Mouse (Mus musculus) urinary bladder, postnatal 14 days (tissue): Measurements from ENCODE around the gene Teddm2.
A peak's percentile ranks its signal among the peaks of the same experiment; 100 is the strongest.

Source experiments
- DNase-seq: peaks from one replicate; pipeline ENCODE4 v3.0.0; 2021; ENCODE audit warnings: low spot score

Gene Teddm2

DNA sequence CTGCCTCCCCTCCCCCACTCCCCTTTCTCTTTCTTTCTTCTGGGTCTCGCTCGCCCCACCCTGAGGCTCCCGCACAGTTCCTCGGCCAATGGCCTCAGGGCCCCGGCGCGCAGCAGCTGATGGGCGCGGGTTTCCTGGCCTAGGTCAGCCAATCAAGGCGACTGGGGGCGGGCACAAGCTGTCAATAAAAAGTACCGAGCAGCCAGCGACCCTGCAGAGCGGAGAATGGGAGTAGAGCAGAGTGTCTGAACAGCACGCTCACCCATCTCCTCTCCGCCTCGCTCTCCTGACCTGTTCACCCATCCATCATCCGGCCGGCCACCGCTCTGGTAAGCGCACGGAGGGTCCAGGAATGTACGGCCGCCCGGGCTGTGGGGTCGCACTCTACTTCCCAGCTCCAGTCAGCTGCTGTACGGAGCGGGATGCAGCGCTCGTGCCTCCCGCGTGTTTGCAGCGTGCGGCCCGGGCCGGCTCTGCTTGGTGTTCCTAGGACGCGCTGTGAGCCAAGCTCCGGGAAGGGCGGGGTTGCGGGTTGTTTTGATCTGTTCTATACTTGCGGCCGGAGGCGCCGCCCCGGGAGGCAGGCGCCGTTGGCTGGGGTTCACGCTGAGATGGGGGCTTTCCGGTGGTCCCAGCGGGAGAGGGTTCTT lies at the start of gene Teddm2, which contains the start of gene Glul:
TSS of gene Teddm2 (minus strand) at position 498 of the 650 bp plus-strand sequence.
TSS of gene Glul (plus strand) at position 214 of the 650 bp plus-strand sequence.
- peak; percentile 97 for DNase-seq

DNA sequence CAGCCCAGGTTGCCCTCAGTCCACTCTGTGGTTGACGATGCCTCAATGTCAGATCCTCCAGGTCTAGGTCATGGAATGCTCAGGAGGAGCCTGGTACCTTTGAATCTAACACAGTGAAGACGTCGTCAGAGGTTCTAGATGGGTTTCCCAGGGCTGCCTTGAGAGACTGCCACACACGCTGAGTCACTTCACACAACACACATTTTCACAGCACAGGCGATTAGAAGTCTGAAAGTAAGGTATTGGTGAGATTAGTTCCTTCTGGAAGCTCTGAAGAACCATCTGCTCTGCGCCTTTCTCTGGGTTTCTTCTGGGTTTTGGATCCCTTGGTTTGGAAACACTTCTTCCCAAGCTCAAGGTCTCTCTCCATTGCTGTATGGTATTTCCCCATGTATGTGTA lies 47.8 kb upstream of the Teddm2 start:
- DNase-seq, result no peak

DNA sequence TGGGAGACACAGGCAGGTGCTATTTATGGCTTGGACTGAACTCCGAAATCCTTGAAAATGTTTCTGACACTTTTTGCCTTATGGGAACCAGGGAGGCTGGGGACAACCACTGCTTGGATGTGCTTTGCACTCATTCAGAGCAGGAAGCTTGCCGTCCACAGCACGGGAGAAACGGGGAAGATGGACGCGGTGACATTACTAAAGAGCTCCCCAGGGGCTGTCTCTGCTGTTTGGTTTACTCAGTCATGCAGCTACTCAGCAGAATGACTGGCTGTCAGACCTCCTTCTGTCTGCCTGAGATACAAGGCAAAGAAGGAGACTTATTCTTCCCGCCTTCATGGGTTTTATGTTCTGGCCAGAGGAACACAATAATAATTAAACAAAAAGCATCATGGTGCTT lies 46.9 kb upstream of the Teddm2 start:
- DNase-seq, result no peak

DNA sequence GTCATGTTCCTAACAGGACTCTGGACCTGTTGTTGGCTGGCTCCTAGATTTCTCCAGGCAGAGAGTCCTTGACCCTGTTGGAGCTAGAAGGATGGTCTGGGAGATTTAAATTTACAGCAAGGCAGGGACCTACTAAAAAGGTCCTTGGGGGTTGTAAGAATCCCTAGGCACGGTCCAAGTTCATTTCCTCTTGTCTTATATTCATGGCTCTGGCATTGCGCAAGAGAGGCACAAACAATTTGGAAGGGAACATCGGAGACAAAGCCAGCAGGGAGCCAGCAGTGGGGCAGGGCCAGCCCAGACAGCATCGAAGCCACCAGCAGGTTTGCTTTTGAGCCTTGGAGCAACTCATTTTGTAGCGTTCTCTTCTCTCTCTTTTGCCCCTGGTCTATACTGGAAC lies 45.2 kb upstream of the Teddm2 start:
- no peak for DNase-seq

DNA sequence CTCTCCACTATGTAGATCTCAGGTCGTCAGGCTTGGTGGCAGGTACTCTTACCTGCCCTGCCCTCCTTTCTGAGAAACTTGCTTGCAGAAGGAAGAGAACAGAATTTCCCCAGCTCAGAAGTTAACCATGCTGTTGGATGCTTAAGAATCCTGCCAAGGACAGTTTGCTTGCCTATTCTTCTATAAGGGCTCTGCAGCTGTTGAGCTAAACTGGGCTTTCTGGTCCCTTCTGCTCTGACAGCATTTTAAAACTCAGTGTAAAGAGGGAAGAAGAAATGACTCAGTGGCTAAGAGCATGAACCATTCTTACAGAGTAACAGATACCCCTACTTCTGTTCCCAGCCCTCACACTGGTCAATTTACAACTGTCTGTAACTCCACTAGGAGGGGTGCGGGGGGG lies 41.0 kb upstream of the Teddm2 start:
- no peak for DNase-seq

DNA sequence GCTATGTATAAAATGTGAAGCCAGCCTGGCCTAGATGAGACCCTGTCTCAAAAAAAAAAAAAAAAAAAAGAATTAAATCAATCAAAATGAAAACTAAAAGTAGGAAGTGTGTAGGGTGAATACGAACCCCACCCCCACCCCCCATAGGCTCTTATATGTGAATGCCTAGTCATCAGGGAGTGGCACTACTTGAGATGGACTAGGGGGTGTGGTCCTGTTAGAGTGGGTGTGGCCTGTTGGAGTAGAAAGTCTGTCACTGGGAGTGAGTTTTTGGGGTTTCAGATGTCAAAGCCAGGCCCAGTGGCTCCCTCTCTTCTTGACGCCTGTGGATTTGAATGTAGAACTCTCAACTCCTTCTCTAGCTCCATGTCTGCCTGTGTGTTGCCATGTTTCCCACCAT lies 37.0 kb upstream of the Teddm2 start:
- DNase-seq, result no peak

DNA sequence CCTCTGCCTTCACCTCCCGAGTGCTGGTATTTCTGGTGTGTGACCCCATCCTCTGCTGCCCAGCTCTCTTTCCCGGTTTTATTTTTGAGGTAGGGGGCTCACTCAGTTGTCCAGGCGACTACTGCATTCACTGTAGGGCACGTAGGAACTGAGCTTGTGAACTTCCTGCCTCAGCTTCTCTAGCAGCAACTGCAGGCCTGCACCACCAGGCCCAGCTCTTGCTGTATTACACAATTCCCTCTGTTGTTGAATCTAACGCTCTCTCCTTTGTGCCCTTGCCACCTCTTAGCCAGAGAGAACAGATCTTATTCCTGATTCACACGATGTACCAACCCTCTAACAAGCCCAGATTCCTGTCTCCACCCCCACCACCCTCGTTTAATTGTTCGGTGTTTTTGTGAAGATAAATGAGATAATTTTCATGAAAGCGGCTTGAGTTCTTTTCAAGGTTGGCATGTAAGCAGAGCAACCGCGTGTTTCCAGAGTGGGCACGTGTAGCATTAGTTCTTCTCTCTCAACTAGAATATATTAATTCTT lies 35.9 kb upstream of the Teddm2 start:
- DNase-seq, result no peak

DNA sequence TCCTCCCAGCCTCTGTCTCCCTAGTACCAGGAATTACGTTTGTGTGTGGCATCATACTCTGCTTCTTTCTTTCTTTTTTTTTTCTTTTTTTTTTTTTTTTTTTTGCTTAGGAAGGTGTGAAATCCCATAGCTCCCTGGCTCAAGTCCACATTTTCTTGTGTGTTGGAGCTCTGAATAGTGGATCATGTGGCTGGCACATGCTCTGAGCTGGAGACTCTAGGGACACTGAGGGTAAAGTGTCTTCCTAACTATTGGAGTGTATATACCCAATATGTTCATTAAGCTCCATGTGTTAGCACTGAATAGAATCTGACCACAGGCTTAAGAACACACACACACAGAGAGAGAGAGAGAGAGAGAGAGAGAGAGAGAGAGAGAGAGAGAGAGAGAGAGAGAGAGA lies 33.7 kb upstream of the Teddm2 start:
- DNase-seq, result no peak

DNA sequence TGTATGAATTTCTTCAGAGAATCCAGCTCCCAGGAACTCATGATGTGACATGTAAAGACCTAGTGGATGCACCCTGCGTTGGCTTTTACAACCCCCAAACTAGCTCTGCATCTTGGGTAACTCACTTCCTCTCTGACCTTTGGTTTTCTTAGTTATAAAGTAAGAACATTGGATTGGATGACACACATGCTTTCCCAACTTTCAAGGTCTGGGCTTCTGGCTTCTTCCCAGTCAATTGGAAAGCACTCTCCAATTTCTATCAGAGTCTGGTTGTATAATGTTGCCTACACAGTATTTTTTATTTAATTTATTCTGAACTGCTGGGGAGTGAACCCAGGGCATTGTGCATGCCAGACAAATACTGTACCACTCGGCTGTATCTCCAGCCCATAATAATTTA lies 30.4 kb upstream of the Teddm2 start:
- DNase-seq, result no peak

DNA sequence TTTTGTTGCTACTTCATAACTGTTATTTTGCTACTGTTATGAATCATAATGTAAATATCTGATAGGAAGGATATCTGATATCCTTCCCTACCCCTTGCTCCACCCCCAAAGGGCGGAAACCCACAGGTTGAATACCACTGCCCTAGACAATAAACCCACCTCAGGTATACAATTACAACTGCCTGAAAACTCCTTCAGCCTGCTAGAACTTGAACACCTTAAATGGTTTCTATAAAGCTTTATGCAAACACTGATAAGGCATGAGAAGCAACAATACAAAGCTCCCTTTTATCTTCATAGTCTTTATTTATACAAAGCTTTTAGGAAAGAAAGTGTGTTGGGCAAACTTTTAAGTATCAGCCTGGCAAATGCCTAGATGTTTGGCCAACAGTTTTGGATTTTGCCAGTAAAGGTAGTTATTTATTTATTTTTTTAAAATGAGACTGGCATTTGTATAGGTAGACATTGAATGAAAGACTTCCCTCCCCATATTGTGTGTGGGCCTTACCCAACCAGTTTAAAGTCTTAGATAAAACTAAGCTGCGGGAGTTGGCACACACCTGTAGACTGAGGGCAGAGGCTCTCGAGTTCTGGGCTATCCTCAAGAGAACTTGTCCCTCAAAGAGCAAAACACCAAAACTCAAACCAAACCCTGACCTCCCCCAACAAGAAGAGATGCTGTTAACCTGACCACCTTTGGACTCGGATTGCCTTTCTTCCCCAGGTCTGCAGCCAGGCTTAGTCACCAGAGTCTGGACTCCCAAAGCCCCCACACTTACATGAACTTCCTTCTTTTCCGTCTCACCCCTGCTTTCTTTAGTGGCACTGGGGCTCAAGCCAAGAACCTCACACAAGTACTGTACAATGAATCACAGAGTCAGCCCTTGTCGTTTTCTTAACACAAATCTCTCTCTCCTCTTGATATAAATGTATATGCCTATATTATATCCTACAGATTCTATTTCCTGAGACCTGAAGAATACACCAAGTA lies 24.7 kb upstream of the Teddm2 start:
- peak; percentile 46 for DNase-seq

DNA sequence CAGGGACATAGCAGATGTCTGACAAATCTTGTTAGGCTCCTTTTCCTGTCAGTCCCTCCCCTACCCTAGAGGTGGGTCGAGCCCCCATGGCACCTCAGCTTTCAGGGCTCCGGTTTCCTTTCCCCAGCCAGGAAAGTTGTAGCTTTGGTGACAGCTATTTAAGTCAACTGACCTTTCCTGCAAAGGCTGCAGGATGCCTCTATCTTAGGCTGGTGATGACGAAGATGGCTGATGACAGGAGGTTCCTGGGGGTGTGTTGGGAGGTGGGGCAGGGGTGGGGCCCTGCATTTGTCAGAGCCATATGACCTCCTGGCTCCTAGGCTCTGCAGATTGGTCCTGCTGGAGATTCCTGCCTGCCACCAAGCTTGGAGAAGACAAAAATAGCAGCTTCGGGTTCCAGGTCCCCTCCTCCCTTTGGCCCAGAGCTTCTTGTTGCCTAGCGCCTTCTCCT lies 22.6 kb upstream of the Teddm2 start:
- no peak for DNase-seq

DNA sequence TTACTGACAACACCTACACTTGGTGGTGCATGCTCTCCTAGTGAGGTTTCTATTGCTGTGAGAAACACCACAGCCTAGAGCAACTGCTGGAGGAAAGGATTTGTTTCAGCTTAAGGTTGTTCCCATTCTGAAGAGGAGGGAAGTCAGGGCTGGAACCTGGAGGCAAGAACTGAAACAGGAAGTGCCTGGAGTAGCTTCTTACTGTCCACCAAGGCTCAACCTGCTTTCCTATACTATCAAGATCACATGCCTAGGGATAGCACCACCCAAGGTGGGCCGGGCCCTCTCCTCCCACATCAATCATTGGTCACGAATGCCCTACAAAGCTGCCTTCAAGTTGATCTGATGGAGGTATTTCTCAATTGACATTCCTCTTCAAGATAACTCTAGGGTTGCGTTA lies 21.6 kb upstream of the Teddm2 start:
- DNase-seq, result no peak

DNA sequence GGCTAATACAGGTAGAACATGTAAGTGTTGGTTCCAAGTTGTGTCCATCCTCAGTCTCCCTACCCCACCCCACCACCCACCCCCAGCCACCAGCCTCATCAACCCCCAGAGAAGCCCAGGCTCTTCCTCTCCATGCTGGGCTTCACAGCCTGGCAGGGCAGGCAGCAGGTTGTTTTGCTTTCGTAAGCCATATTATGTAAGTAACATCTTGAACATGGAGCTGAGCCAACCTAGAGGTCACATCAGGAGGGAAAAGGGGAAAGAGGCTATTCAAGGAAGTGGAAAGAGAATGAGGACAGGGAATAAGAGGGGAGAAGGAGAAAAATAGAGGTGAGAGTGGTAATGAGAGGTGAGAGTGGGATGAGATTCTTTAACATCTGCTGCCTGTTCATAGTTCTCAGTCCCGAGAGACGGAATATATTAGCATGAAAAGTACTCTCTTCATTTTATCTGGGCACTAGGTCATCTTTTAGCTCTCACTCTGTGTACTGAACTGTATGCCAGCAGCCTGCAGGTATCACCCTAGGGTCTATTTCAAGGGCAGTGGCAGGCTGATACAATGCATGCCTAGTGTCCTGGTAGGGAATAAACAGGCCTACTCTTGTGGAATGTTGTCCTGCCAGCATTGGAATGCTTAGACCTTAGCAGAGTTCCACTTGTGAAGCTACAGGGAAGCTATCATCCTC lies 18.6 kb upstream of the Teddm2 start:
- no peak for DNase-seq

DNA sequence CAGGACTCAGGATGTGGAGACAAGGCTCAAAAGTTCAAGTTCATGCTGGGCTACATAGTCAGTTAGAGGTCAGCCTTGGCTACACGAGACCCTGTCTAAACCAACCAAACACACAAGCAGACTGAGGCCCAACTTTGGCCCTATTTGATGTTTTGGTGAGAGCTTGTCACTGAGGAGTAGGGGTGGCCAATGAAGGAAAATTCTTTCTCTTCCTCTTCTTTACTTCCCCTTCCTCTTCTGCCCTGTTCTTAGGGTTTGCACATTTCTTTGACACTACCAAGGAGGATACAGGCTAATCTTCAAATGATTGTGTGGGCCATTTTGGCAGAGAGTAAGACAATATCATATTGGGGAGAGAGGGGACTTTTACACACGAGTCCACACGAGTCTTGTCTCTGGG lies 13.8 kb upstream of the Teddm2 start:
- no peak for DNase-seq

DNA sequence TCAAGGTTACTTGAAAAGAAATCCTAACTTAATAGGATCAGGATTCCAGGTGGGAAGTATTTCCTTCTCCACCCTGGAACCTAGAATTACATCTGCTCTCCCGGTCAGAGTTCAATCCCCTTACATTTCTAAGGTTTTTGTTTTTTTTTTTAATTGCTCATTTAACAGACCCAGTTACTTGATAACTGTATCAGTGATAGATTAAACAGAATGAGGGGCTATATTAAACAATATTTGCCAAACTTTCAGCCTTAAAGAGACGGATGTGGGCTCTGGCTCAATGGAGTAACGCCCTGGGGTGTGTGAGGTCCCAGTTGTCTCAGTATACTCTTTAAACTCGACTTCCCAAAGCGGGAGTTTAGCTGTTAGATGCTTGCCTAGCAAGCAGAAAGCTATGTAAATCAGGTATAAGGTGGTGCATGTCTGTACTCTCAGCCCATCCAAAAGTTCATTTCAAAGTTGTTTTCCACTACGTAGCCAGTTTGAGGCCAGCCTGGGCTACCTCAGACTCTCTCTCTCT lies 11.3 kb upstream of the Teddm2 start:
- DNase-seq, result no peak

DNA sequence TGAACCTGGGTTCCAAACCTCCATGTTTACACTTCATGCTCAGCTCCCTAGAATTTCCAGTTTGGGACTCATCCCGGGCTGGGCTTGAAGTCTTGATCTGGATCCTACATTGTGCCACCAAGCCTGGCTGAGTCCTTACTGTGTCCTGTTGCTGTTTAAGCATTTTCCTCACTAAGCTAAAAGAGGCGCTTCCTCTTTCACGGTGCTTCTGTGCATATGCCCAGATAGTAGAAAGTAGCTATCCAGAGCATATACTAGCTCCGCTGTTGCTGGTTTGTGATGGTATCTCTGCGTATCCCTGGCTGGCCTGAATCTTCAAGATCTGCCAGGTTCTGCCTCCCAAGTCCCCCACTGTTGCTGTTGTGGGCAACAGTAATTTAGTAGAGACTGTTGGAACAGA lies 10.4 kb upstream of the Teddm2 start:
- DNase-seq, result no peak

DNA sequence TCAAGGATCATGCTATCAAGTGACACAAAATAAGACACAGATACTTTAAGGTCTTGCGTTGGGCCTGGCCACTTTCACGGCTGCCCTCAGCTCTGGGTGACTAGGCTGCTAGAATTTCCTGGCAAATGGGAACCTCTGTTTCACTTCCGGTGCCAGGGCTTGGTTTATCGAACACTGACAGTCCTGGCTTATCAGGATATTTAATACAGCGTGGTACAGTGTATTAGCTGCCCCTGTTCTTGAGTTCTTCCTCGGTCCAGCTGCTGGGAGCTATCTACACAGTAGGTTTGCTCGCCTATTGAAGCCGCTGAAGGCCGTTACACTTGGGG lies 9.9 kb upstream of the Teddm2 start:
- DNase-seq, result no peak

DNA sequence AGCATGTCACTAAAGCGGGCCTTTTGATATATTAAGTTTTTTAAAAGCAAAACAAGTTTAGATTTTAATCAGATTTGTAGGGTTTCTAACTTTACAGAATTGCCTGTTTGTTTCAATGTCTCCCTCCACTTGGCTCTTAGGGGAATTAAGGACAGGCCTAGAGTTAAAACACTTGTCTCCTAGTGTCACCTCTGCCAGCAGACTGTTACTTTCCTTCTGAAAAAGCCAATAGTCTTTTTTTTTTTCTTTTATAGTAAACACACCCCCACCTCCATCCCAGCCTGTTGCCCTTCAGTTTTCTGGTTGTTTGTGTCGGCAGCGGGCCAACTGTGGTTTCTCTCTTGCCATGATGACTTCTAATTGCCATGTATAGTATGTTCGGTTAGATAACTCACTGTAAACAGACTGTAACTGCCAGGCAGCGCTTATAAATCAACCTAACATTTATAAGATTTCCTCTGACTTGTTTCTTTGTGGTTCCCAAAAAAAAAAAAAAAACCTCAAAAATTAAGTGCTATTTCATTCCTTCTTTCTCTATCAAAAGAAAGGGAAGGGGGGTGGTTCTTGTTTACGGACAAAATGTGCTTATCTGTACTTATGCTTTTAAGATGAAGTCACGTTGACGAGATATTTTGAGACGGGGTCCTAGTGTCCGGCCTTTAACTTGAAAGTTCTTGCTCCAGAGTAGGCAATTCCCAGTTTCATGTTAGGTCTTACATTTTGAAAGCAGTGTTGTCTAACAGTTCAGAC lies 9.4 kb upstream of the Teddm2 start:
- DNase-seq, result peak; percentile 66

DNA sequence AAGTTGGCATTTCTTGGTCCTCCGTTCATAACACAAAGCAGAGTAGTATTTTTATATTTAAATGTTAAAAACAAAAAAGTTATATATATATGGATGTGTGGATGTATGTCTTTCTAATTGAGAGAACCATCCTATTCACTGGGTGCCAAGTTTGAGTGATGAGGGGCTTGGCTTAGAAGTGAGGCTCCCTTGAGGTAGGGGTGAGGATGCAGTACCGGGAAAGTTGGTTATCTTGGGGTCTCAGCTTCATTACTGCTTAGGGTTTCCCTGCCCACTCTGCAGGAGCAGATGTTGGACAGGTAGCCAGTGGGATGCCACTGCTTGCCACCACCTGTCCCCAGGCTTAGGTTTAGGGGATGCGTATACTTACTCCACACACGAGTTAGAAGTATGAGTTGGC lies 8.7 kb upstream of the Teddm2 start:
- DNase-seq, result no peak

DNA sequence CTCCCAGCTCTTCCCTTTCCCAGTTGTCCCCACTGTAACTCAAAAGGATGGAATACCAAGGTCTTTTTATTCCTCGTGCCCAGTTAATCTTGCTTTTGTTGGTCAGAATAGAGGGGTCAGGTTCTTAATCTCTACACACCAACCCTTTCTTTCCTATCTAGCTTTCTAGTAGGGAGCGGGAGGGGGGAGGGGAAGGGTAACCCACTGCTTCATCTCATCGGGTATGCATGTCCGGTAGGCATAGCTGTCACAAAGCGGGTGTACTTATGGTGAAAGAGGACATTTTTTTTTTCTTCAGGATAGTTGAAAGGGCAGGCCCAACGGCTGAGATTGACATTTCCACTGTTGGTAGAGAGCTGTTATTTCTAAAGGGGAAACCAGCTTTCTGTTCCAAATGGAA lies 8.2 kb upstream of the Teddm2 start:
- DNase-seq, result no peak

DNA sequence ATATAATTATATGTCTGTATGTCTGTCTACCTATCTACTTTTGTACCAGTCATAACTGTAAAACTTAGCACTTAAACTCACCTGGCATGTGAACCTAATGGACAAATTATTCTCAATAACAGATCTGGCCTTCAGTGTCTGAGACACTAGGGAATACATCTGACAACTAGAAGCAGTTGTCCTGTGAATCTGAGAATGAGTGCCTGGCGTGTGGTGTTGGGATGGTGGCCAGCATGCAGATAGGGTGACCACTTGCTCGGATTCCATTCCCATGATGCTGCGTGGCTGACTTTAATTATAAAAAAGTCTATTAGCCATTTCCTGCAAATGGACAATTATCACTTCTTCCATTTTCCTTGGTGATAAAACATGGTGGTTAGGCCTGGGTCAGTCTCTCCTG lies 5.9 kb upstream of the Teddm2 start:
- no peak for DNase-seq

DNA sequence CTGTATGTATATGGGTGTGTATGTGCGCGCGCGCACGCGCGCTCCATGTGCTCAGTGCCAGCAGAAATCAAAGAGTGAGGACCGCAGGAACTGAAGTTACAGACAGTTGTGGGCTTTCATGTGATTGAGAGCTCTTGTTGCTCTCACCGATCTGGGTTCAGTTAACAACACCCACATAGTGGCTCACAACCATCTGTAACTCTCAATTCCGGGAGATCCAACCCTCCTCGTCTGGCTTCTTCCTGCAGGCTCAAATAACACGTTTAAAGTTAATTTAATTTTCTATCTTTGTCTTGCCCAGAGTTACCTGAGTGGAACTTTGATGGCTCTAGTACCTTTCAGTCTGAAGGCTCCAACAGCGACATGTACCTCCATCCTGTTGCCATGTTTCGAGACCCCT lies 4.2 kb upstream of the Teddm2 start:
- DNase-seq, result no peak
